Mouse (Mus musculus): Measurements from ENCODE around the gene Stk17b. TPM values are rescaled to one million over a fixed set of nuclear protein-coding genes. Genes with fewer than 3 reads are reported as not detected.

Gene Stk17b
- 100 to 1,000 TPM; 400 to 469 TPM for polyA plus RNA-seq (2017; shearing (Covaris generic))

GRCm38 (mm10) chr1:53784721-53785418, at the start of gene Stk17b:
Gene Stk17b (minus strand): TSS chr1:53785224.

GRCm38 (mm10) chr1:53706431-53707361, 78.3 kb downstream of the Stk17b start, which contains the start of gene Dnah7a:
Gene Dnah7a (minus strand): TSS chr1:53706784.

Other genes starting within 250 kb of the Stk17b start
- gene Dnah7a, start 78.4 kb downstream of the Stk17b start, polyA plus RNA-seq (2017; shearing (Covaris generic)), result 1 to 10 TPM; 3.7 to 5.6 TPM

Data from inflammation-experienced regulatory T-cells (primary cell).